Mouse (Mus musculus) bone marrow, adult 2 months (tissue): ENCODE data around the gene Epha8. TPM values are rescaled to one million over a fixed set of nuclear protein-coding genes. Genes with fewer than 3 reads are reported as not detected.

Experiments used
- H3K27ac ChIP-seq: fragments of 200-500 bp; 2 replicates; pipeline ENCODE4 v1.5.1; 2012; ENCODE audit warnings: low read depth, mild to moderate bottlenecking, control low read depth, inconsistent platforms, low read length; ENCODE audit not compliant: control insufficient read depth, poor library complexity, insufficient read depth
- H3K4me1 ChIP-seq: fragments of 200-500 bp; 2 replicates; pipeline ENCODE4 v1.6.1; 2011; ENCODE audit warnings: low read length; ENCODE audit not compliant: control insufficient read depth, insufficient read depth
- H3K4me3 ChIP-seq: fragments of 200-500 bp; replicated peaks from 2 replicates; pipeline ENCODE3; 2011; ENCODE audit warnings: mild to moderate bottlenecking, low read depth, low read length, control low read depth; ENCODE audit not compliant: control insufficient read depth
- CTCF ChIP-seq: fragments of 200-500 bp; IDR thresholded peaks from 2 replicates; pipeline ENCODE4 v1.5.1; 2011; ENCODE audit warnings: low read length, control low read depth; ENCODE audit not compliant: control insufficient read depth, insufficient read depth
- POLR2A ChIP-seq: fragments of 200-500 bp; IDR thresholded peaks from 2 replicates; pipeline ENCODE4 v1.6.1; 2011; ENCODE audit warnings: low read depth, mild to moderate bottlenecking, control low read depth, low read length, borderline replicate concordance; ENCODE audit not compliant: control insufficient read depth
- WGBS: fragments of 180-500 bp; shearing (Covaris S2); methylation state at CpG from one replicate; pipeline ENCODE4 v1.1.7; 2018; 5-methylcytosine and 5-hydroxymethylcytosine counted together
- polyA plus RNA-seq: library from polyadenylated mRNA; stranded (reverse); fragments of >200 nt; gene quantifications from 2 replicates; pipeline ENCODE4 v1.2.4, GENCODE M21; 2011; ENCODE audit warnings: low replicate concordance; ENCODE audit not compliant: missing spikeins, insufficient read depth, insufficient read length

The Epha8 gene
- not detected in 2 replicates for polyA plus RNA-seq

DNA sequence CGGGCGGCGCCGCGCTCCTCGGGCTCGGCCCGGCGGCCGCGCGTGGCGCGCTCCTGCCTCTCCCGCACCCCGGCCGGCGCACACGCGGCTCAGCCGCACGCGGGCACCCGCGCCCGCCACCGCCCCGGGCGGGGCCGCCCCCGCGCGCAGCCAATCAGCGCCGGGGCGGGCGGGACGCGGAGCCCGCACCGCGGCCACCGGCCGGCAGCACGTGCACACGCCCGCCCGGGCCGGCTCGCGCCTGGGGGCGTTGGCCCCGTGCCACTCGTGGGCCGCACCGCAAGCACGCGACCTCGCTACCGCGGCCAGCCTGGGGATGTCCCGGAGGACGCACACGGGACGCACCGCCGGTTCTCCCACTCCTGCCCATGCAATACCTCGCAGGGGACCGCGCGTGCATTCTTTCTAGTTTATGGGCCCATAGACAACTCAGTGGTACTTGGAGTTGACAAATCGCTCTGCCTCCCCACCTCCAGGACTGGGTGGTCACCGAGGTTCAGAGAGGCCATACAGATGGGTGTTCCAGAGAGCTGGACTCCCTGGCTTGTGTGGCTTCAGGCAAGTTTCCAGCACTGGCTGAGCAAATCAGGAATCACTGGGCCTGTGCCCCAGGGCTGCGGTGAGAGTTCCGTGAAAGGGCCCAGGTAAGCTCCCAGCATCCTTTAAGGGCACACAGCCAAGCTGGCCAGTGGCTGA lies at the start of gene Epha8:
TSS of gene Epha8 (minus strand) at position 66 of the 696 bp plus-strand sequence.
- Histone ChIP-seq H3K4me3 (no peak within 1 kb of the TSS), H3K27ac (no peak within 1 kb of the TSS), H3K4me1 (no peaks in the 10 kb centered on the region)
- 5% methylated on average over 73 of the region's 75 CpGs for WGBS
- no peak for TF ChIP-seq CTCF
- no peak for TF ChIP-seq POLR2A

DNA sequence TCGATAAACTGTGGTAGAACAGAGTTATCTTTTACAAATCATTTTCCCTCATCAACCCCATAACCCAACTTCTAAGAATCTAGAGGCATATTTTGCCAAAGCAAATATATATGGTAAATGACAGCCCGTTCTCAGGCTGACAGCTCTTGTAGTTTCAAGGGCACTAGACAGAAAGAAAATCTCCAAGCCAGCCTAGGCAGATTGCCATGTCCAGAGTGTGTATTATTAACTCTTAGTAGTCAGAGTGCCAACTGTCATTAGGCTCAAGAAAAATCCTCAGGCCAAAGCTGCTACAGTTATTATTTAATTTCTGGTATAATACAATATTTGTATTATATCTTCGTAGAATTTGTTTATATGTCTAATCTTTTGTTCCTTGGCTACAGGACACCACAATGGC lies 45.2 kb upstream of the Epha8 start:
- no peak for TF ChIP-seq POLR2A
- TF ChIP-seq CTCF, result no peak
- 83% methylated on average over 3 of the region's 3 CpGs for WGBS
- Histone ChIP-seq H3K4me3 (no peak overlapping the region), H3K4me1 (no peaks in the 10 kb centered on the region), H3K27ac (no peak overlapping the region)

GRCm38 (mm10) chr4:137001020-137001419 lies 44.4 kb upstream of the Epha8 start:
- no peak for TF ChIP-seq POLR2A
- no peak for TF ChIP-seq CTCF
- Histone ChIP-seq H3K4me3 (no peak overlapping the region), H3K27ac (no peak overlapping the region), H3K4me1 (no peaks in the 10 kb centered on the region)
- WGBS, result 90% methylated on average over 7 of the region's 7 CpGs

DNA sequence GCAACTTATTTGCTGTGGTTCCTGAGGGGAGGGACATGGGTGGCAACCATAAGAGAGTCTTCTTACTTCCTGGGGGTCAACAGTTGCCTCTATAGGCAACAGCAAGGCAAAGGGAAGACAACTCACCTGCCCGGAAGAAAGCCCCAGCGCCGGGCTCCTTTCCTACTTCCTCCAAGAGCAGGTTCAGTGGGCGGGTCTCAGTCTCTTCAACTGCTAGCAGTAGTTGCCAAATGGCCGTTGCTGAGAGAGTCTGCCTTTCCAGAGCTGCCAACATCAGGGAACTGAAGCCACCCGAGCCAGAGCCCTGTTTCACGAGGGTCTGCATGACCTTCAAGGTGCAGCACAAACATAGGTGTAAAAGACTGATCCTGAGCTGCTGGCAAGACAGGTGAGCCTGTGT lies 41.8 kb upstream of the Epha8 start:
- Histone ChIP-seq H3K27ac (no peak overlapping the region), H3K4me3 (no peak overlapping the region), H3K4me1 (no peaks in the 10 kb centered on the region)
- TF ChIP-seq CTCF (no peak), POLR2A (no peak)
- 82% methylated on average over 7 of the region's 7 CpGs for WGBS

DNA sequence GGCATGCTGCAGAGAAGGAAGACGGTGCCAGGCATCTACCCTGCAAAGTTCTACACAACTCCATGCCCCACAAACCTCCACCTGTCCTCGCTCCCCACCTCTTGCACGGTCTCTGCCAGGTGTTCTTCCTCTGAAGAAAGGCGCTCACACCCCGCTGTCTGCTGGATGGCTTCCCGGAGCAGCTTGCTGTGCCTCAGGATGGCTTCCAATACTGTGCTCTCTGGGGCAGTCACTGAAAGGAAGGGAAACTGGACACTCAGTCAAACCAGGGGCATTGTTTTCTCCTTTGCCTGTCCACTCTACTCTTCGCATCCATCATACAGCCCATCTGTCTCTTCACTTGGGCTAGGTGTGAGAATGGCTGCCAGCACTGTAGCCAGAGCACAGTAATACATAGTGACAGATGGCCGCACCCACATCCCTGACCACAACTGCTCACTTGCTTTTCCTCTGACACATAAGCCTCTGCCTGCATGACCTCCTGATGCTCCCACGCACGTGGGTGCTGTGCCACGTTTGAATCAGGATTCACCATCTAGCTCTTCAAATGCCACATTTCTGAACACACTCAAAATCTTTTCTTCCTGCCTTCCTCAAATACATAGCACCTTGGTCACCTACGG lies 41.2 kb upstream of the Epha8 start:
- no peak for TF ChIP-seq CTCF
- no peak for TF ChIP-seq POLR2A
- WGBS, result 83% methylated on average over 12 of the region's 12 CpGs

DNA sequence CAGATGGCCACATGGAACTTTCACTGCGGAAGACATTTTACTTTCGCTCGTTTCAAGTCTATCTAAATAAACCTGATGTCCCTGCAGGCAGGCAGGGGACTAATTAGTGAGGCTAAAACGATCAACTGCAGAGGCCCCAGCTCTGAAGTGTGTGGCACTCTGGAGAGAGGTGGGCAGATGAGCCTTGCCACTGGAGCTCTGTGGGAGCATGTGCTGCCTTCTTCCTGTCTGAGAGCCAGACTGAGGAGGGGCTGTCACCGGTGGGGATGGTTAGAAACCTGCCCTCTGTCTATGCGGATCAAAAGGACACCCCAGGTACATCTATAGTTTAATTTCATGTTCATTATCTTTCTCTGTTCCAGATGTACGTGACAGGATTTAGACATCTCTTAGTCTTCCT lies 40.3 kb upstream of the Epha8 start:
- no peak overlapping the region for H3K27ac ChIP-seq
- H3K4me3 ChIP-seq, result no peak overlapping the region
- TF ChIP-seq CTCF, result no peak
- no peak for TF ChIP-seq POLR2A
- 84% methylated on average over 7 of the region's 7 CpGs for WGBS
- no peaks in the 10 kb centered on the region for H3K4me1 ChIP-seq

More for the DNA sequence above, 41.2 kb upstream of the Epha8 start:
- Histone ChIP-seq H3K27ac (no peak overlapping the region), H3K4me3 (no peak overlapping the region), H3K4me1 (no peaks in the 10 kb centered on the region)

DNA sequence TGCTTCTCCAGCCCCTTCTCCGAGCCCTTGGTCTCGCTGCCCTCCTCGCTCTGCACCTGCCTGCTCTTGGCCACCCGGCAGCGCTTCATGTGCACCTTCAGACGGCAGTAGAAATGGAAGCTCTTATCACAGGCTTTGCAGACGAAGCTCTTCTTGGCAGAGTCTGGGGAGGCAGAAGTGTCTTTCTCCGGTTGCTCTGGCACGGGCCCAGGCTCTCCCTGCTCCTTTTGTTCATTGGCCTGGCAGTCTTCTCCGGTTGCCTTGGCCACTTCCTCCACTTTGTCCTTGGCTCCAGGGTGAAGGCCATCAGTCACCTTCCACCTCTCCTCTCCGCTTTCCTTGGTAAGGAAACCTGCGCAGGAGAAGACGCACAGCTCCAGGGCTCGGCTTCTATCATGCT lies 38.7 kb upstream of the Epha8 start:
- no peaks in the 10 kb centered on the region for H3K4me1 ChIP-seq
- 87% methylated on average over 14 of the region's 14 CpGs for WGBS
- TF ChIP-seq POLR2A (no peak), CTCF (no peak)
- no peak overlapping the region for H3K4me3 ChIP-seq
- no peak overlapping the region for H3K27ac ChIP-seq

- TF ChIP-seq CTCF, result no peak
- TF ChIP-seq POLR2A, result no peak
- no peak overlapping the region for H3K4me3 ChIP-seq
- WGBS, result 77% methylated on average over 9 of the region's 9 CpGs
- no peak overlapping the region for H3K27ac ChIP-seq
- no peaks in the 10 kb centered on the region for H3K4me1 ChIP-seq
Observed at GRCm38 (mm10) chr4:136981993-136982695, 25.5 kb upstream of the Epha8 start.
